Mouse (Mus musculus) lung, postnatal 0 days (tissue): ENCODE measurements around the gene Nr4a1. TPM values are rescaled to one million over a fixed set of nuclear protein-coding genes. Genes with fewer than 3 reads are reported as not detected.

Experiments used
- ATAC-seq: fragments of 200-750 bp; cut with Nextera tagmentation; 2 replicates; pipeline ENCODE4 v1.8.0; 2017; ENCODE audit warnings: moderate library complexity
- DNase-seq: peaks from one replicate; pipeline ENCODE4 v3.0.0-alpha.2; 2016; ENCODE audit warnings: low spot score
- H3K27ac ChIP-seq: fragments of 300-500 bp; sonication (generic); 2 replicates; pipeline ENCODE4 v1.5.1; 2014; ENCODE audit warnings: antibody characterized with exemption, mild to moderate bottlenecking, low read length, mixed read lengths
- H3K27me3 ChIP-seq: fragments of 300-500 bp; sonication (generic); replicated peaks from 2 replicates; pipeline ENCODE4 v1.6.1; 2014; ENCODE audit warnings: low read length, mixed read lengths; ENCODE audit not compliant: insufficient read depth
- H3K36me3 ChIP-seq: fragments of 300-500 bp; sonication (generic); 2 replicates; pipeline ENCODE4 v1.6.1; 2014; ENCODE audit warnings: low read length, mixed read lengths; ENCODE audit not compliant: insufficient read depth
- H3K4me1 ChIP-seq: fragments of 300-500 bp; sonication (generic); 2 replicates; pipeline ENCODE4 v1.6.1; 2014; ENCODE audit warnings: antibody characterized with exemption, low read depth, low read length, mixed read lengths; ENCODE audit not compliant: insufficient read depth
- H3K4me2 ChIP-seq: fragments of 300-500 bp; sonication (generic); replicated peaks from 2 replicates; pipeline ENCODE4 v1.6.1; 2014; ENCODE audit warnings: low read depth, mild to moderate bottlenecking, low read length, moderate library complexity, mixed read lengths
- H3K4me3 ChIP-seq: fragments of 300-500 bp; sonication (generic); 2 replicates; pipeline ENCODE4 v1.5.1; 2014; ENCODE audit warnings: low read depth, low read length
- H3K9ac ChIP-seq: fragments of 300-500 bp; sonication (generic); replicated peaks from 2 replicates; pipeline ENCODE4 v1.6.1; 2014; ENCODE audit warnings: low read depth, mild to moderate bottlenecking
- H3K9me3 ChIP-seq: fragments of 300-500 bp; sonication (generic); 2 replicates; pipeline ENCODE4 v1.6.1; 2016; ENCODE audit warnings: low read length, mixed read lengths
- CTCF ChIP-seq: IDR thresholded peaks from 2 replicates; pipeline ENCODE4 v1.5.1; 2016; ENCODE audit warnings: antibody characterized with exemption, mild to moderate bottlenecking
- EP300 ChIP-seq: IDR thresholded peaks from 2 replicates; pipeline ENCODE4 v1.6.1; 2016; ENCODE audit warnings: antibody characterized with exemption, mild to moderate bottlenecking, control low read depth
- WGBS: fragments of 180-500 bp; shearing (Covaris S2); extraction: QIAGEN DNeasy Blood & Tissue Kit; methylation state at CpG from one replicate; pipeline ENCODE4 v1.1.7; 2014; 5-methylcytosine and 5-hydroxymethylcytosine counted together
- polyA plus RNA-seq: library from polyadenylated mRNA; unstranded; fragments of >200 nt; fragmentation: Nextera tagmentation; extraction: Ambion mirVana; gene quantifications from 2 replicates; pipeline ENCODE4 v1.2.1, GENCODE M21; 2015

Gene Nr4a1
- polyA plus RNA-seq, 1 experiment from 2014 or later: 7.8 TPM

DNA sequence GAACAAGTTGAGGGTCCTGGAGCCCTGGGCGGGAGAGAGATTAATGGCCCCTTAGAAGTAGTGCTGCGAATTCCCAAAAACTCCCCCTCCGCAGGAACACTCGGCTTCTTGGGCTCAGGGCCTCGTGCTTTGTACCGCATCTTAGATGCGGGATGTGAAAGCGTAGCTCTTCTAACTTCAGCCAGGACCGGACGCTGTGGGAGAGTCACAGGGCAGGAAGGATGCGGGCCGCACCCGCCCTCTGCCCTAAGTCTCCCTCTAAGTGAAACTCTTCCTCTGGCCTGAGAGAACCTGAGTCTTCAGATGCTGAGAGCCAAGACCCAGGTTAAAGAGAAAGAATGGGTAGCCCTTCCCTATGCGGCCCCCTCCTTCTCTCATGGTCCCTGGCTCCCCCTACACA, 29.1 kb upstream of the Nr4a1 start:
- ATAC-seq (no peak), DNase-seq (peak; percentile 54)
- Histone ChIP-seq H3K4me1 (peaks cover 23% of the 10 kb centered on the region), H3K27ac (peak overlapping the region; percentile 90), H3K4me2 (peak overlapping the region; percentile 87), H3K4me3 (peak overlapping the region; percentile 82), H3K9me3 (no peaks in the 10 kb centered on the region), H3K9ac (peak overlapping the region; percentile 73), H3K27me3 (no peaks in the 10 kb centered on the region), H3K36me3 (peaks cover 10% of the 10 kb centered on the region; the same call in 1 of the 2 replicates)
- 2% methylated on average over 14 of the region's 14 CpGs for WGBS
- TF ChIP-seq EP300: no peak
- no peak; the same call in 1 of the 2 replicates for TF ChIP-seq CTCF

GRCm38 (mm10) chr15:101227971-101228370, 26.1 kb upstream of the Nr4a1 start:
- TF ChIP-seq EP300 (peak; percentile 65), CTCF (no peak)
- peak overlapping the region; percentile 64 for H3K27ac ChIP-seq
- H3K4me3 ChIP-seq: no peak overlapping the region
- no peak overlapping the region; the same call in 1 of the 2 replicates for H3K4me2 ChIP-seq
- H3K9ac ChIP-seq: no peak overlapping the region
- ATAC-seq (peak; percentile 65), DNase-seq (peak; percentile 88)
- H3K9me3 ChIP-seq: no peaks in the 10 kb centered on the region
- 24% methylated on average over 7 of the region's 7 CpGs for WGBS
- H3K36me3 ChIP-seq: peaks cover 17% of the 10 kb centered on the region
- no peaks in the 10 kb centered on the region for H3K27me3 ChIP-seq
- H3K4me1 ChIP-seq: peaks cover 21% of the 10 kb centered on the region

DNA sequence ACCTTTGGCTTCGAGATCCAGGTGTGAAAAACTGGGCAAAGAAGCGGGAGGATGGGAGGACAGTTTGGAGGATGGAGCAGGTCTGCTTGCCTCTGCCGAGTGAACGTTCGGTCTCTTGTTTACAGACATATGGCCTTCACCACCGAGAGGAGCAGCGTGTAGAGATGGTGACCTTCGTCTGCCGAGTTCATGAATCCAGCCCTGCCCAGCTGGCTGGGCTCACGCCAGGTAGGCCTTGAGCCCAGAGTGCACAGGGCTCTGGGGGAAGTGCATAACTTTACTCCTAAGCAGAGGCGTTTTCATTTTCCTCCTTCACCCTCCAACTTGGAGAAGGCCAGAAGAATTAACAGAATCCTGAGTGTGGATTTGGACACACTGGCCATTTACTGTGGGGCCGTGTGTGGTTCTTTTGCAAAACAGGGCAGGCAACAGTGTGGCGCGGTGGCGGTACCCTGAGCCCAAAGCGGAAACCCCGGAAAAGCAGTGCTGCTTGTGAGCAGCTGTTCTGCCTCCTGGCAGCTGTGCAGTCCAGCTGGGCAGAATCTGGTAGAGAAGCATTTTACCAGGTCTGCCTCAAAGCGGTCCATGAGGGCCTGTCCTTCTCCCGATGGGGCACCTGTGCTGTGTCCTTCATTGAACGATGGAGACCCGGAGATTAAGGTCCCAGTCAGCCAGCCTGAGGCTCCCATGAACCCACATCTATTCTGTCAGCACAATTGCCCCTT, 25.0 kb upstream of the Nr4a1 start:
- Histone ChIP-seq H3K4me2 (no peak overlapping the region), H3K27me3 (no peaks in the 10 kb centered on the region), H3K9ac (no peak overlapping the region), H3K27ac (no peak overlapping the region), H3K4me1 (peaks cover 18% of the 10 kb centered on the region), H3K9me3 (no peaks in the 10 kb centered on the region), H3K36me3 (peaks cover 17% of the 10 kb centered on the region), H3K4me3 (no peak overlapping the region)
- ATAC-seq (no peak), DNase-seq (no peak)
- WGBS: 67% methylated on average over 21 of the region's 21 CpGs
- TF ChIP-seq CTCF (no peak), EP300 (no peak)

- Histone ChIP-seq H3K9me3 (no peaks in the 10 kb centered on the region), H3K9ac (no peak overlapping the region), H3K4me3 (no peak overlapping the region), H3K4me2 (no peak overlapping the region), H3K27ac (no peak overlapping the region), H3K4me1 (peaks cover 24% of the 10 kb centered on the region), H3K36me3 (peaks cover 17% of the 10 kb centered on the region), H3K27me3 (no peaks in the 10 kb centered on the region)
- TF ChIP-seq EP300 (no peak), CTCF (no peak)
- no peak for ATAC-seq
- WGBS: 93% methylated on average over 19 of the region's 19 CpGs
- no peak for DNase-seq
These were observed 23.6 kb upstream of the Nr4a1 start for GRCm38 (mm10) chr15:101230503-101230902.

DNA sequence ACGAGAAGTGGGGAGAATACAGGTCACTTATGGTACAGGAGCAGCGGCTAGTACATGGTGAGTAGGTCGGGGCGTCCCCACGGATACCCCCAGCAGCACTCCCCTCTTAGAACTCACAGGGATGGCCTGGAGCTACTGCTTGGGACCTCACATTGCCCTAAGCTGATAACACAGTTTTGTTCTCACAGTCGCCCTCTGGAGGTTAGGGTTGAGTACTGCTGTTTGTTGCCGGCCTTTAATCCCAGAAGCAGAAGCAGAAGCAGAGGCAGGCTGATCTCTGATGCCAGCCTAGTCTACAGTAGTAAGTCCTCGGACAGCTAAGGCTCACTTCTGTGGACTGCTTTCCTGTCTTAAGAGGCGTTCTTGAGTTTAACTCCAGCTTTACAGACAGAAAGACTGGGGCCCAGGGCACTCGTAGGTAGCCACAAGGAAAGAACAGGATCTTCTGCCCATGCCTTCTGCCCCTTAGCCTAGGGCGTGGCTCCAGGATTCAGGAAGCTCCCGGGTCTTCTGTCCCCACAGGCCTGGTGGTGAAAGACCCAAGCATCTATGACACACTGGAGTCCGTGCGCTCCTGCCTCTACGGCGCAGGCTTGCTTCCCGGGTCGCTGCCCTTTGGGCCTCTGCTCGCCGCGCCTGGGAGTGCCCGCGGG, 22.9 kb upstream of the Nr4a1 start:
- Histone ChIP-seq H3K4me1 (peaks cover 25% of the 10 kb centered on the region), H3K9ac (no peak overlapping the region), H3K9me3 (no peaks in the 10 kb centered on the region), H3K27ac (no peak overlapping the region), H3K27me3 (no peaks in the 10 kb centered on the region), H3K36me3 (peaks cover 17% of the 10 kb centered on the region), H3K4me3 (no peak overlapping the region), H3K4me2 (no peak overlapping the region)
- DNase-seq (no peak), ATAC-seq (no peak)
- TF ChIP-seq EP300 (no peak), CTCF (peak; percentile 72)
- WGBS: 86% methylated on average over 17 of the region's 23 CpGs

DNA sequence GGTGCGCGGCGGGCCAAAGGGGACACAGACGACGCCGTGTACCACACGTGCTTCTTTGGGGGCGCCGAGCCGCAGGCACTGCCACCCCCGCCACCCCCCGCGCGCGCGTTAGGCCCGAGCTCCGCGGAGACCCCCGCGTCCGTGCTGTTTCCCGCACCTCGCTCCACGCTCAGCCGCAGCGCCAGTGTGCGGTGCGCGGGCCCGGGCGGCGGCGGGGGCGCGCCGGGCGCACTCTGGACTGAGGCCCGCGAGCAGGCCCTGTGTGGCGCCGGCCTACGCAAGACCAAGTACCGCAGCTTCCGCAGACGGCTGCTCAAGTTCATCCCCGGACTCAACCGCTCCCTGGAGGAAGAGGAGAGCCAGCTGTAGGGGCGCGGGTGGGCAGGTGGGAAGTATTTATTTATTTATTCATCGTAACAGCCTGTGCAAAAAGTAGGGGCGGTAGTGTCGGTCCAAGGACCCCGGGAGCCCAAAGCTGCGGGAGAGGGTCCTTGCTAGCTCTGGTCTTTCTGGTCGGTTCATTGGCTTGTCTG, 22.4 kb upstream of the Nr4a1 start:
- peaks cover 25% of the 10 kb centered on the region for H3K4me1 ChIP-seq
- H3K9me3 ChIP-seq: no peaks in the 10 kb centered on the region
- no peak overlapping the region for H3K4me3 ChIP-seq
- DNase-seq: no peak
- no peak for TF ChIP-seq EP300
- TF ChIP-seq CTCF: no peak
- peak overlapping the region; percentile 93; the same call in 1 of the 2 replicates for H3K27ac ChIP-seq
- ATAC-seq: no peak
- no peak overlapping the region for H3K9ac ChIP-seq
- no peak overlapping the region for H3K4me2 ChIP-seq
- peaks cover 17% of the 10 kb centered on the region for H3K36me3 ChIP-seq
- WGBS: 72% methylated on average over 37 of the region's 56 CpGs
- H3K27me3 ChIP-seq: no peaks in the 10 kb centered on the region
